Mouse (Mus musculus) ES-E14 (cell line): ENCODE data around the gene Brd9.

Source experiments
- CHD2 ChIP-seq: IDR thresholded peaks from 2 replicates; pipeline ENCODE4 v1.6.1; 2014; ENCODE audit warnings: mild to moderate bottlenecking, low read depth, low read length, inconsistent platforms
- HCFC1 ChIP-seq: IDR thresholded peaks from 2 replicates; pipeline ENCODE4 v1.6.1; 2012; ENCODE audit warnings: low read length, inconsistent platforms, borderline replicate concordance; ENCODE audit not compliant: insufficient read depth
- MAFK ChIP-seq: IDR thresholded peaks from 2 replicates; pipeline ENCODE4 v1.6.1; 2014; ENCODE audit warnings: mild to moderate bottlenecking, low read depth, low read length, inconsistent platforms; ENCODE audit not compliant: insufficient read depth
- ZNF384 ChIP-seq: IDR thresholded peaks from 2 replicates; pipeline ENCODE4 v1.6.1; 2012; ENCODE audit warnings: low read depth, low read length, inconsistent platforms

GRCm38 (mm10) chr13:73892493-73893178, 45.0 kb upstream of the Brd9 start:
- TF ChIP-seq MAFK (no peak), HCFC1 (no peak), CHD2 (no peak), ZNF384 (no peak)
